Mouse (Mus musculus) neural tube, embryonic 12.5 days (tissue): ENCODE results near the gene Ubb. TPM values are rescaled to one million over a fixed set of nuclear protein-coding genes. Genes with fewer than 3 reads are reported as not detected.

Source experiments
- ATAC-seq: fragments of 200-750 bp; cut with Nextera tagmentation; 2 replicates; pipeline ENCODE4 v1.8.0; 2017; ENCODE audit warnings: low read depth, mild to moderate bottlenecking, moderate TSS enrichment, moderate library complexity; ENCODE audit not compliant: low FRiP score
- H3K27ac ChIP-seq: fragments of 300-500 bp; sonication (generic); 2 replicates; pipeline ENCODE4 v1.5.1; 2016
- H3K27me3 ChIP-seq: fragments of 300-500 bp; sonication (generic); replicated peaks from 2 replicates; pipeline ENCODE4 v1.6.1; 2016; ENCODE audit warnings: mild to moderate bottlenecking
- H3K36me3 ChIP-seq: fragments of 300-500 bp; sonication (generic); 2 replicates; pipeline ENCODE4 v1.6.1; 2016; ENCODE audit warnings: mild to moderate bottlenecking
- H3K4me1 ChIP-seq: fragments of 300-500 bp; sonication (generic); 2 replicates; pipeline ENCODE4 v1.6.1; 2016
- H3K4me2 ChIP-seq: fragments of 300-500 bp; sonication (generic); replicated peaks from 2 replicates; pipeline ENCODE4 v1.6.1; 2016; ENCODE audit warnings: mild to moderate bottlenecking
- H3K4me3 ChIP-seq: fragments of 300-500 bp; sonication (generic); 2 replicates; pipeline ENCODE4 v1.5.1; 2016
- H3K9ac ChIP-seq: fragments of 300-500 bp; sonication (generic); 2 replicates; pipeline ENCODE4 v1.6.1; 2016; ENCODE audit warnings: mild to moderate bottlenecking
- H3K9me3 ChIP-seq: fragments of 300-500 bp; sonication (generic); 2 replicates; pipeline ENCODE4 v1.6.1; 2016; ENCODE audit warnings: mild to moderate bottlenecking
- WGBS: fragments of 180-500 bp; shearing (Covaris S2); methylation state at CpG from one replicate; pipeline ENCODE4 v1.1.7; 2016; 5-methylcytosine and 5-hydroxymethylcytosine counted together
- polyA plus RNA-seq: library from polyadenylated mRNA; unstranded; fragments of >200 nt; fragmentation: Nextera tagmentation; extraction: Ambion mirVana; gene quantifications from 2 replicates; pipeline ENCODE4 v1.2.1, GENCODE M21; 2016

The Ubb gene
- polyA plus RNA-seq, 1 experiment from 2014 or later: 4,014 TPM

DNA sequence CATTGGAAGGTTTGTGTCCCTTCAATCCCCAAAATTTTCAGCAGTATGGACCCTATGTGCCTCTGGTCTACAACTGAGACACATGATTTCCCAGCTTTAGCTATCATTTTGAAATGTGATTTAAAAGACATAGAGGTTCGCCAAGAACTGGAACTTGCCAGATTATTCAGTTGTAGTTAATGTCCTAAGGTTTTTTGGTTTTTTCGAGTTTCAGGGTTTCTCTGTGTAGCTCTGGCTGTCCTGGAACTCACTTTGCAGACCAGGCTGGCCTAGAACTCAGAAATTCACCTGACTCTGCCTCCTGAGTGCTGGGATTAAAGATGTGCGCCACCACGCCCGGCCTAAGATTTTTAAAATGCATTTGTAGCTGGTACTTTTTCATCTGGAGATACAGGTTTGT, 2.7 kb downstream of the Ubb start:
- no peaks in the 10 kb centered on the region for H3K9me3 ChIP-seq
- peaks cover 35% of the 10 kb centered on the region for H3K4me1 ChIP-seq
- peak overlapping the region; percentile 46 for H3K4me3 ChIP-seq
- 88% methylated on average over 5 of the region's 5 CpGs for WGBS
- peak overlapping the region; percentile 54 for H3K9ac ChIP-seq
- no peak for ATAC-seq
- peaks cover 25% of the 10 kb centered on the region for H3K36me3 ChIP-seq
- H3K4me2 ChIP-seq: peak overlapping the region; percentile 97
- H3K27me3 ChIP-seq: no peaks in the 10 kb centered on the region
- no peak overlapping the region for H3K27ac ChIP-seq

GRCm38 (mm10) chr11:62554163-62554855, 3.3 kb downstream of the Ubb start:
- H3K27me3 ChIP-seq: no peaks in the 10 kb centered on the region
- H3K27ac ChIP-seq: no peak overlapping the region
- peak overlapping the region; percentile 97 for H3K4me2 ChIP-seq
- WGBS: 82% methylated on average over 5 of the region's 5 CpGs
- peaks cover 25% of the 10 kb centered on the region for H3K36me3 ChIP-seq
- H3K9ac ChIP-seq: peak overlapping the region; percentile 54
- ATAC-seq: no peak
- peak overlapping the region; percentile 46 for H3K4me3 ChIP-seq
- H3K9me3 ChIP-seq: no peaks in the 10 kb centered on the region
- H3K4me1 ChIP-seq: peaks cover 32% of the 10 kb centered on the region

DNA sequence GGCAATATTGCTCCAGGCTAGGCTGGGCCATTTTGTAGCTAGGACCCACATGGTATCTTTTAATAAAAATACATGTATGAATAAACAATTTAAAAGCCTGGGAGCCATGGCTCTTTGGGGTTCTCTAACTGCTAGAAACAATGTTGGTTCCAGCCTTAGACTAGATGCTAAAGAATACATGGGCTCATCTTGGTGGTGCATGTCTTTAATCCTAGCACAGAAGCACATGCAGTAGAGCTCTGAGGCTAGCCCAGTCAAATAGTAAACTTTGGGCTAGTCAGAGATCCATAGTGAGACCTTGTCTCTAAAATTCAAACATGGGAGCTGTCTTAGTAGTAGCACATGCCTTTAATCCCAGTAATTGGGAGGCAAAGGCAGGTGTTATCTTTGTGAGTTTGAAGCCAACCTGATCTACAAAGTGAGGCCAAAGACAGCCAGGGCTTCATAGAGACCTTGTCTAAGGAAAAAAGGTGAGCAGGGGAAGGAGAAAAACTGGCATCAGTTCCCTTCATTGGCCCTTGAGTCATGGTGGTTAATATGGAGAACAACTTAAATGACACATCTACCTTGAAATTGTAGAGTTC, 4.1 kb downstream of the Ubb start:
- ATAC-seq: no peak
- Histone ChIP-seq H3K4me1 (peaks cover 26% of the 10 kb centered on the region), H3K27me3 (no peaks in the 10 kb centered on the region), H3K9ac (no peak overlapping the region), H3K9me3 (no peaks in the 10 kb centered on the region), H3K4me2 (peak overlapping the region; percentile 97), H3K36me3 (peaks cover 25% of the 10 kb centered on the region), H3K27ac (no peak overlapping the region), H3K4me3 (no peak overlapping the region)

GRCm38 (mm10) chr11:62555896-62556412, 5.0 kb downstream of the Ubb start:
- no peak for ATAC-seq
- peak overlapping the region; percentile 97; the same call in 1 of the 2 replicates for H3K4me2 ChIP-seq
- H3K9me3 ChIP-seq: no peaks in the 10 kb centered on the region
- H3K27me3 ChIP-seq: no peaks in the 10 kb centered on the region
- no peak overlapping the region for H3K9ac ChIP-seq
- H3K27ac ChIP-seq: no peak overlapping the region
- no peak overlapping the region for H3K4me3 ChIP-seq
- peaks cover 26% of the 10 kb centered on the region for H3K4me1 ChIP-seq
- H3K36me3 ChIP-seq: peaks cover 25% of the 10 kb centered on the region

DNA sequence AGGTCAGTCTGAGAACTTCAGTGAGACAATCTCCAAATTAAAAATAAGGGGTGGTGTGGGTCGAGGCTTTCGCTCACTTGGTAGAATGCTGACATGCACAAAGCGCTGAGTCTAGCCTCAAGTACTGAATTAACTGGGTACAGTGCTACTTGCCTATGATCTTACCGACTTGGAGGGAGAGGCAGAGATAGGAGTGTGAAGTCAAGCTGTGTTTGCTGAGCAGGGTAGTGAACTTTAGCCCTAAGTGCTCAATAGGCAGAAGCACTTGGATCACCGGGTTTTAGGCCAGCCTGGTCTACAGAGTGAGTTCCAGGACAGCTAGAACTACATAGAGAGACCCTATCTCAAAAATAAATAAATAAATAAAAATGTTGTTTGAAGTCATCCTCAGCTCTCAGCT, 6.2 kb downstream of the Ubb start:
- Histone ChIP-seq H3K4me1 (peaks cover 26% of the 10 kb centered on the region), H3K36me3 (peaks cover 25% of the 10 kb centered on the region), H3K27ac (no peak overlapping the region), H3K9me3 (no peaks in the 10 kb centered on the region), H3K4me3 (no peak overlapping the region), H3K9ac (no peak overlapping the region), H3K27me3 (no peaks in the 10 kb centered on the region), H3K4me2 (no peak overlapping the region)
- WGBS: 74% methylated on average over 5 of the region's 5 CpGs
- ATAC-seq: no peak

GRCm38 (mm10) chr11:62558152-62558551, 7.2 kb downstream of the Ubb start:
- Histone ChIP-seq H3K27me3 (no peaks in the 10 kb centered on the region), H3K4me3 (no peak overlapping the region), H3K27ac (no peak overlapping the region), H3K4me2 (no peak overlapping the region), H3K9ac (no peak overlapping the region), H3K4me1 (peaks cover 26% of the 10 kb centered on the region), H3K36me3 (peaks cover 23% of the 10 kb centered on the region), H3K9me3 (no peaks in the 10 kb centered on the region)
- WGBS: 71% methylated on average over 2 of the region's 2 CpGs
- ATAC-seq: no peak

GRCm38 (mm10) chr11:62558961-62559646, 8.1 kb downstream of the Ubb start:
- no peaks in the 10 kb centered on the region for H3K9me3 ChIP-seq
- H3K9ac ChIP-seq: no peak overlapping the region
- WGBS: 66% methylated on average over 6 of the region's 6 CpGs
- H3K36me3 ChIP-seq: peaks cover 13% of the 10 kb centered on the region; the same call in 1 of the 2 replicates
- H3K4me1 ChIP-seq: peaks cover 16% of the 10 kb centered on the region
- no peak overlapping the region for H3K27ac ChIP-seq
- H3K4me2 ChIP-seq: no peak overlapping the region
- no peaks in the 10 kb centered on the region for H3K27me3 ChIP-seq
- no peak overlapping the region for H3K4me3 ChIP-seq
- ATAC-seq: no peak

GRCm38 (mm10) chr11:62560463-62561016, 9.6 kb downstream of the Ubb start:
- no peak overlapping the region for H3K27ac ChIP-seq
- peak overlapping the region; percentile 29 for H3K4me3 ChIP-seq
- 0 out of 2 replicates have a peak, but pooled peaks cover 2% of the 10 kb centered on the region for H3K4me1 ChIP-seq
- WGBS: 29% methylated on average over 43 of the region's 43 CpGs
- H3K4me2 ChIP-seq: peak overlapping the region; percentile 62
- H3K9ac ChIP-seq: peak overlapping the region; percentile 35; the same call in 1 of the 2 replicates
- no peaks in the 10 kb centered on the region for H3K27me3 ChIP-seq
- no peaks in the 10 kb centered on the region for H3K9me3 ChIP-seq
- ATAC-seq: no peak
- peaks cover under 1% of the 10 kb centered on the region; the same call in 1 of the 2 replicates for H3K36me3 ChIP-seq

GRCm38 (mm10) chr11:62563590-62563989, 12.6 kb downstream of the Ubb start:
- 85% methylated on average over 2 of the region's 2 CpGs for WGBS

GRCm38 (mm10) chr11:62565747-62566146, 14.8 kb downstream of the Ubb start:
- ATAC-seq: no peak

More at GRCm38 (mm10) chr11:62563590-62563989, 12.6 kb downstream of the Ubb start:
- Histone ChIP-seq H3K4me2 (no peak overlapping the region), H3K36me3 (no peaks in the 10 kb centered on the region), H3K4me1 (no peaks in the 10 kb centered on the region), H3K9ac (no peak overlapping the region), H3K27me3 (no peaks in the 10 kb centered on the region), H3K9me3 (no peaks in the 10 kb centered on the region), H3K27ac (no peak overlapping the region), H3K4me3 (no peak overlapping the region)
- no peak for ATAC-seq

DNA sequence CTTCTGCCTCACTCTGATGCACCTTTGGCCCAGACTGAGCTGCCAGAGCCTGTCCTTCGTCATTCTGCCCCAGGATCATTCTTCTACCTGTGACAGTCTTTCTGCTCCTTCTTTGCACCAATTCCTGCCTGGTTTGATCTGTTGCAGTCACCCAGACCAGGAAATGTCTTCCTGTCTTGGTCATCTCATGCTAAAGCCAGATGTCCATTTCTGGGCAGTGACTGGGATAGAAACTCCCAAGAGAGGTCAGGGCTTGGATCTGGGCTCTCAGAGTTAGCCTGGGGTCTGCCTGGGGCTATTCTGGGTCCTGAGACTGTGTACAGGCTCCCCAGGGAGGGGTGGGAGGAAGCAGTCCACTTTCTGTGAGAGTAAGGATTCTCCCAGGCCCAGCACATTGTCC, 15.2 kb downstream of the Ubb start:
- Histone ChIP-seq H3K27me3 (no peaks in the 10 kb centered on the region), H3K9me3 (no peaks in the 10 kb centered on the region), H3K4me2 (no peak overlapping the region), H3K36me3 (no peaks in the 10 kb centered on the region), H3K4me3 (no peak overlapping the region), H3K27ac (no peak overlapping the region), H3K4me1 (no peaks in the 10 kb centered on the region), H3K9ac (no peak overlapping the region)
- 71% methylated on average over 1 of the region's 1 CpGs for WGBS
- no peak for ATAC-seq

More at GRCm38 (mm10) chr11:62565747-62566146, 14.8 kb downstream of the Ubb start:
- H3K4me2 ChIP-seq: no peak overlapping the region
- no peaks in the 10 kb centered on the region for H3K9me3 ChIP-seq
- 80% methylated on average over 7 of the region's 7 CpGs for WGBS
- H3K27me3 ChIP-seq: no peaks in the 10 kb centered on the region
- no peaks in the 10 kb centered on the region for H3K4me1 ChIP-seq
- H3K27ac ChIP-seq: no peak overlapping the region
- no peak overlapping the region for H3K4me3 ChIP-seq
- H3K36me3 ChIP-seq: no peaks in the 10 kb centered on the region
- no peak overlapping the region for H3K9ac ChIP-seq

- no peaks in the 10 kb centered on the region for H3K27me3 ChIP-seq
- no peak for ATAC-seq
- H3K36me3 ChIP-seq: no peaks in the 10 kb centered on the region
- H3K9ac ChIP-seq: no peak overlapping the region
- H3K27ac ChIP-seq: no peak overlapping the region
- no peak overlapping the region for H3K4me3 ChIP-seq
- H3K4me1 ChIP-seq: no peaks in the 10 kb centered on the region
- 75% methylated on average over 3 of the region's 3 CpGs for WGBS
- H3K9me3 ChIP-seq: no peaks in the 10 kb centered on the region
- no peak overlapping the region for H3K4me2 ChIP-seq
Observed at GRCm38 (mm10) chr11:62568300-62568699, 17.3 kb downstream of the Ubb start.
